Comparison of ENCODE assay signal across 9 mouse cellular contexts in genomic region chr5:123013599-123014315, GRCm38 (mm10). TPM values are rescaled to one million over a fixed set of nuclear protein-coding genes. Genes with fewer than 3 reads are reported as not detected.
DNase-seq lines count a peak whose midpoint lies in the region; ATAC-seq and TF ChIP-seq lines count a peak whose summit lies in the region.
"Had no signal": no experiment of that assay in that cellular context is flagged by ENCODE, and none has a peak within 500 bp of the region (broad histone marks: within the 10 kb centered on the region; RNA-seq: fewer than 3 reads in every experiment).

No protein-coding gene starts in this region.

- H3K27ac ChIP-seq in cortical plate, adult 2 months (ENCODE audit: insufficient read depth, low read length) = no peak overlapping the region

- ATAC-seq in granulocyte monocyte progenitor cell, adult 5-6 weeks (replicated peaks; ENCODE audit: poor library complexity, severe bottlenecking) = 0 out of 2 replicates have a peak, but pooled peaks have one; percentile 21

- TF ChIP-seq CTCF in cortical plate, adult 2 months (IDR thresholded peaks at IDR 0.05; ENCODE audit: extremely low read depth, insufficient read depth, low read length) = peak; percentile 74

- DNase-seq in gastrocnemius, adult 18-20 months (ENCODE audit: low spot score) = peak; percentile 82
- DNase-seq in gastrocnemius, adult 8-10 months (ENCODE audit: low spot score in 2 of 2) = no peak
- DNase-seq in ZHBTc4 (ENCODE audit: low read depth, low spot score) = peak; percentile 87
- DNase-seq in layer of hippocampus, adult 9-11 months = peak; percentile 75
- DNase-seq in lung, postnatal 4 days = peak; percentile 53 to 76
- peak; percentile 41 to 64 for DNase-seq in spleen, adult 18-20 months

- H3K4me1 ChIP-seq in cortical plate, adult 2 months (ENCODE audit: control insufficient read depth, insufficient read depth, low read length) = peaks cover 4% of the 10 kb centered on the region; the same call in 1 of the 2 replicates

- no peak for TF ChIP-seq POLR2A in cortical plate, adult 2 months (IDR thresholded peaks at IDR 0.05; ENCODE audit: extremely low read depth, insufficient read depth, low read length)

- H3K4me3 ChIP-seq in cortical plate, adult 2 months (ENCODE audit: insufficient read depth, low read length) = no peak overlapping the region

RNA-seq across cellular contexts. Expression of gene Orai1, which starts 1.1 kb away (rescaled TPM):
- total RNA-seq in gastrocnemius, adult 18-20 months (2021) = 10 to 100 TPM; 31.9 to 33.4 TPM
- total RNA-seq in gastrocnemius, adult 8-10 months (2022) = 10 to 100 TPM; 27.8 to 35.0 (median 29.8) TPM
- 13.2 and 14.3 TPM in 2 replicates for polyA plus RNA-seq in cortical plate, adult 2 months (2012; rRNA removed)
- total RNA-seq in granulocyte monocyte progenitor cell, adult 5-6 weeks (2014; fragmentation: Nextera tagmentation) = 40.9 and 43.8 TPM in 2 replicates
- 15.6 and 22.4 TPM in 2 replicates for total RNA-seq in granulocyte monocyte progenitor cell, adult 5-6 weeks (2017)

RNA-seq across cellular contexts. Expression of gene Kdm2b, which starts 24.1 kb away (rescaled TPM):
- total RNA-seq in gastrocnemius, adult 18-20 months (2021) = 10 to 100 TPM; 13.1 to 17.1 TPM
- 10 to 100 TPM; 11.1 to 15.6 (median 13.1) TPM for total RNA-seq in gastrocnemius, adult 8-10 months (2022)
- polyA plus RNA-seq in cortical plate, adult 2 months (2012; rRNA removed) = 16.6 and 18.7 TPM in 2 replicates
- total RNA-seq in granulocyte monocyte progenitor cell, adult 5-6 weeks (2014; fragmentation: Nextera tagmentation) = 42.8 and 63.5 TPM in 2 replicates
- total RNA-seq in granulocyte monocyte progenitor cell, adult 5-6 weeks (2017) = 54.8 and 58.7 TPM in 2 replicates

RNA-seq across cellular contexts. Expression of gene Morn3, which starts 33.1 kb away (rescaled TPM):
- total RNA-seq in gastrocnemius, adult 18-20 months (2021) = not detected
- total RNA-seq in gastrocnemius, adult 8-10 months (2022) = not detected
- polyA plus RNA-seq in cortical plate, adult 2 months (2012; rRNA removed) = 0.11 and 0.27 TPM in 2 replicates
- total RNA-seq in granulocyte monocyte progenitor cell, adult 5-6 weeks (2014; fragmentation: Nextera tagmentation) = 0.58 TPM in 1 of 2 replicates, not detected in the other
- total RNA-seq in granulocyte monocyte progenitor cell, adult 5-6 weeks (2017) = not detected in 2 replicates
- polyA plus RNA-seq: limb, embryonic 13.5 days had no signal

RNA-seq across cellular contexts. Expression of gene Tmem120b, which starts 54.5 kb away (rescaled TPM):
- 10 to 100 TPM; 16.8 to 19.6 TPM for total RNA-seq in gastrocnemius, adult 18-20 months (2021)
- total RNA-seq in gastrocnemius, adult 8-10 months (2022) = 10 to 100 TPM; 15.7 to 18.3 (median 17.0) TPM
- 10.7 and 11.3 TPM in 2 replicates for polyA plus RNA-seq in cortical plate, adult 2 months (2012; rRNA removed)
- 1.8 and 3.1 TPM in 2 replicates for total RNA-seq in granulocyte monocyte progenitor cell, adult 5-6 weeks (2014; fragmentation: Nextera tagmentation)
- total RNA-seq in granulocyte monocyte progenitor cell, adult 5-6 weeks (2017) = 1.6 and 2.3 TPM in 2 replicates

Comparison
In these comparisons a context has a peak if more than half of its experiments do, and no peak if none do; other contexts are left out.
1. DNase-seq: peak in gastrocnemius, adult 18-20 months (single experiment), ZHBTc4 (single experiment), layer of hippocampus, adult 9-11 months (single experiment), lung, postnatal 4 days (2 of 2) and spleen, adult 18-20 months (2 of 2); none in gastrocnemius, adult 8-10 months (0 of 2).